Mouse (Mus musculus) hindbrain, embryonic 14.5 days (tissue): ENCODE results near the gene Klf13. TPM values are rescaled to one million over a fixed set of nuclear protein-coding genes. Genes with fewer than 3 reads are reported as not detected.

Experiments used
- ATAC-seq: fragments of 200-750 bp; cut with Nextera tagmentation; 2 replicates; pipeline ENCODE4 v1.8.0; 2017; ENCODE audit warnings: moderate number of reproducible peaks, mild to moderate bottlenecking, moderate TSS enrichment, moderate library complexity; ENCODE audit not compliant: low FRiP score
- DNase-seq: peaks from one replicate; pipeline ENCODE4 v3.0.0-alpha.2; 2015; ENCODE audit warnings: low spot score
- H3K27ac ChIP-seq: fragments of 300-500 bp; sonication (generic); 2 replicates; pipeline ENCODE4 v1.5.1; 2014; ENCODE audit warnings: mild to moderate bottlenecking, moderate library complexity
- H3K27me3 ChIP-seq: fragments of 300-500 bp; sonication (generic); 2 replicates; pipeline ENCODE4 v1.6.1; 2014; ENCODE audit warnings: mild to moderate bottlenecking, low read length, mixed read lengths; ENCODE audit not compliant: control insufficient read depth, insufficient read depth
- H3K36me3 ChIP-seq: fragments of 300-500 bp; sonication (generic); replicated peaks from 2 replicates; pipeline ENCODE4 v1.6.1; 2014; ENCODE audit not compliant: control insufficient read depth, insufficient read depth
- H3K4me1 ChIP-seq: fragments of 300-500 bp; sonication (generic); replicated peaks from 2 replicates; pipeline ENCODE4 v1.6.1; 2014; ENCODE audit warnings: antibody characterized with exemption, low read length, mixed read lengths; ENCODE audit not compliant: control insufficient read depth, insufficient read depth
- H3K4me2 ChIP-seq: fragments of 300-500 bp; sonication (generic); replicated peaks from 2 replicates; pipeline ENCODE4 v1.6.1; 2014; ENCODE audit warnings: mild to moderate bottlenecking, moderate library complexity
- H3K4me3 ChIP-seq: fragments of 300-500 bp; sonication (generic); replicated peaks from 2 replicates; pipeline ENCODE4 v1.5.1; 2014; ENCODE audit warnings: mild to moderate bottlenecking, low read length
- H3K9ac ChIP-seq: fragments of 300-500 bp; sonication (generic); 2 replicates; pipeline ENCODE4 v1.6.1; 2014
- H3K9me3 ChIP-seq: fragments of 300-500 bp; sonication (generic); 2 replicates; pipeline ENCODE4 v1.6.1; 2016; ENCODE audit warnings: low read length; ENCODE audit not compliant: control insufficient read depth
- WGBS: fragments of 180-500 bp; shearing (Covaris S2); extraction: QIAGEN DNeasy Blood & Tissue Kit; methylation state at CpG from one replicate; pipeline ENCODE4 v1.1.7; 2014; 5-methylcytosine and 5-hydroxymethylcytosine counted together
- polyA plus RNA-seq: library from polyadenylated mRNA; unstranded; fragments of >200 nt; fragmentation: Nextera tagmentation; extraction: Ambion mirVana; gene quantifications from 2 replicates; pipeline ENCODE4 v1.2.1, GENCODE M21; 2014

The Klf13 gene
- polyA plus RNA-seq, 1 experiment from 2014 or later: 25.2 TPM

DNA sequence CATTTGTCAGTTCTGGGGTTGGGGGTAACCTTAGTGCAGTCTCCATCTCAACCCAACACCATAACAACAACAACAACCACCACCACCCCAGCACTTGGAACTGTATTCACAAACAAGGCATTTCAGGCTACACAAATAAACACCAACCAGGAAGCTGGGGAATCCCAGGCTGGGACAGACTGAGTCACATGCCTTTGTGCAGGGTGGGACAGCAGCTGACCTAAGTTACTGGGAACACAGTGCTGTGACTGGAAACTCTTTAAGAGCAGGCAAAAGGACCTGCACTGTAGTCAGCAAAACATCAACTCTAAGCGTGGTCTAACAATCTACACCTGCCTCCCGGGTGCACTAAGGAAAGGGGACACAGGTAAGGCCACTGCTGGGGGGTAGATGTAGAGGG lies 33.5 kb downstream of the Klf13 start:
- H3K27ac ChIP-seq: no peak overlapping the region
- WGBS: 94% methylated on average over 2 of the region's 2 CpGs
- no peak overlapping the region for H3K4me3 ChIP-seq
- H3K27me3 ChIP-seq: no peaks in the 10 kb centered on the region
- H3K4me2 ChIP-seq: no peak overlapping the region
- peaks cover 20% of the 10 kb centered on the region for H3K4me1 ChIP-seq
- ATAC-seq (no peak), DNase-seq (no peak)
- H3K36me3 ChIP-seq: no peaks in the 10 kb centered on the region
- no peak overlapping the region for H3K9ac ChIP-seq
- no peaks in the 10 kb centered on the region for H3K9me3 ChIP-seq

DNA sequence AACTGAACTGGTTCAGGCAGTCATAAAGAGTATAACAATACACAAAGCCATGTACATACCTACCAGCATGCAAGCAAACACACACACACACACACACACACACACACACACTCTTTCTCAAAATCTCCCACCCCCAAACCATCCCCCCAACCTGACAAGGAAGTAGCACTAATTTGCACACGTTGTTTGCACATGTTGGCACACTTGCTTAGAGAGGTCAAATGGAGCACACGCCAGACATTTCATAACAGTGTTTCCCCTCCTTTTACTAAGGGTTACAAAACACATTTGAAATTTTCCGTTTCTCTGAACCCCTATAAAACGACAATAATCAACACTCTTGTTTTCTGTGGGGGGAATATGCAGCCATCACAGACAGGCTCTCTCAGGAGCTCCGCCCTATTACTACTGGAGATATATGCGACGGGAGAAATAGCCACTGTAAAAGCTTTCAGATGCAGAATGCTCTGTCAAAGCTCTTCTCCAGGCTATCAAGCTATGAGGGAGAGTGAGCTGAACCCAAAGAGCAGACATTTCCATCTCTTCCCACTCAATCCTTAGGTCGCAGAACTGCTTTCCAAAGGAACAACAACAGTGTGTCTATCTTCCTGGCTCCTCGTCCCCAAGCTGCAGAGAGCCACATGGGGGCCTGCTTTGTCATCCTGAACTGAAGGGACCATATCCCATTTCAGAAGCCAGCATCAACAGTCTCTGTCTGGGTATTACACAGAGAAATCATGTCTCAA lies 34.9 kb downstream of the Klf13 start:
- H3K4me3 ChIP-seq: no peak overlapping the region
- 72% methylated on average over 9 of the region's 9 CpGs for WGBS
- no peak overlapping the region for H3K4me2 ChIP-seq
- DNase-seq: no peak
- H3K9ac ChIP-seq: no peak overlapping the region
- H3K4me1 ChIP-seq: peaks cover 16% of the 10 kb centered on the region
- H3K27ac ChIP-seq: no peak overlapping the region
- H3K9me3 ChIP-seq: no peaks in the 10 kb centered on the region
- H3K36me3 ChIP-seq: no peaks in the 10 kb centered on the region
- no peak for ATAC-seq
- no peaks in the 10 kb centered on the region for H3K27me3 ChIP-seq

DNA sequence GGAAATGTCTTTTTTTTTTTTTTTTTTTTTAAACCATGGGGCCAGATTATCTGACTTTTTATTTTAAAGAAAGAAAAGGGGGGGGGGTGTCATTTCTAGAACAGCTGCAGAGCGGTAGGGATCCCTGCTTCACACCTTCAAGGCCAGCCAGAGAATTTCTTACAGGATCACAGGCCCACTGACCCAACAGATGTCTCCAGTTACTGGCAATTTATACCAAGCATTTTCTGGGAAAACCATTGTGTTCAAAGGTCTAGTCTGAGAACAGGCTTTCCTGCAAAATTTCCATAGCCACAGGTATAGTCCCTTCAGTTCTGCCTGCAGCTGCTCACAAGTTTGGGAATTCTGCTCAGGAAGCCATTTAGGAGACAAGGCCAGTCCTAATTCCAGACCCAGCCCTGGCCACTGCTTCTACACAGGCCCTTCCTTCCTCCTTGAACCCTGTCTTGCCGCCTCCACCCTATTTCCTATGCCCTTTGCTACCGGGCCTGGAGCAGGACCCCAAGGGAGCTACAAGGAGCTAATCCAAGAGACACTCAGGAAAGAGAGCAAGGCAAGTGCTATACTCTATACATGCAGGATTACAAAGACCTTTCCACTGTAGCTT lies 36.0 kb downstream of the Klf13 start:
- ATAC-seq (no peak), DNase-seq (no peak)
- WGBS: 63% methylated on average over 3 of the region's 3 CpGs
- Histone ChIP-seq H3K27me3 (no peaks in the 10 kb centered on the region), H3K9me3 (no peaks in the 10 kb centered on the region), H3K9ac (no peak overlapping the region), H3K4me2 (no peak overlapping the region), H3K4me1 (peaks cover 11% of the 10 kb centered on the region), H3K36me3 (no peaks in the 10 kb centered on the region), H3K27ac (no peak overlapping the region), H3K4me3 (no peak overlapping the region)

DNA sequence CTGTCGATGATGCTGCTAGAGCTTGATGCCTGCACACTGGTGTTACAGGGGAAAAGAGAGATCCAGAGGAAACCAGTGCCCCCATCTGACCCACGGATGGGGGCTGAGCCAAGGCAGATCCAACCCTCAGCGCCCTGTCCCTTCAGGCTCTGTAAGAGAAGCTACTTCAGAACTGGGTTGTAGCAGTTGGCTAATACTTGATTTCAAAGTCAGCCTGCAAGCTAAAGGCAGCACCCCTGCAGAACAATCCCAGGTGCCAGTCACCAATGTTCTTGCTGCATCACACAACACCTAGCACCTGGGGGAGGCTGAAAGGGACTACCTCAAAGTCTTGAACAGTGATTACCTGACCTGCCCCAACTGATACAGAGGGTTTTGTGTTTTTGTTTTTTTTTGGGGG lies 36.8 kb downstream of the Klf13 start:
- ATAC-seq (no peak), DNase-seq (no peak)
- no peaks in the 10 kb centered on the region for H3K9me3 ChIP-seq
- no peaks in the 10 kb centered on the region for H3K36me3 ChIP-seq
- H3K27me3 ChIP-seq: no peaks in the 10 kb centered on the region
- no peak overlapping the region for H3K4me2 ChIP-seq
- WGBS: 66% methylated on average over 3 of the region's 3 CpGs
- peaks cover 19% of the 10 kb centered on the region for H3K4me1 ChIP-seq
- H3K4me3 ChIP-seq: no peak overlapping the region
- no peak overlapping the region for H3K9ac ChIP-seq
- H3K27ac ChIP-seq: no peak overlapping the region

DNA sequence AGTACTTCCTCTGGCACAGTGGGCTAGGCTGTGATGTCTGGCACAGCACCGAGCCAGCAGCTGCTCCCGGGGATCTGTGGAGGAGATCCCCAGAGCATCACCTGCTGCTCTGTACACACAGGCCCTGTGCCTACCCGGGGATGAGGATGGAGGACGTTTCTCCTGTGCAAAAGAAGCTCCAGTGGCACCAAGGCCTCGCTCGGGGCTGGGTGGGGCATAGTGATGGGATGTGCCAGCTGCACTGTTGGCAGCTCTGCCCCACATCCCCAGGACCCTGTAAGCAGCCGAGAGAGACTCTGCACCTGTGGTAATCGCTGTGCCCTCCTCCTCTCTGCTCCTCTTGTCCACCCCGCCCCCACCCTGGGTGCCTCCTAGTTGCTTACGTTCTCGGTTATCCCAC lies 37.4 kb downstream of the Klf13 start:
- 45% methylated on average over 11 of the region's 11 CpGs for WGBS
- DNase-seq (no peak), ATAC-seq (peak; percentile 24; the same call in 1 of the 2 replicates)
- H3K4me1 ChIP-seq: peaks cover 25% of the 10 kb centered on the region
- H3K4me3 ChIP-seq: no peak overlapping the region
- no peaks in the 10 kb centered on the region for H3K9me3 ChIP-seq
- no peaks in the 10 kb centered on the region for H3K27me3 ChIP-seq
- no peak overlapping the region for H3K27ac ChIP-seq
- H3K9ac ChIP-seq: no peak overlapping the region
- H3K4me2 ChIP-seq: no peak overlapping the region
- H3K36me3 ChIP-seq: no peaks in the 10 kb centered on the region

DNA sequence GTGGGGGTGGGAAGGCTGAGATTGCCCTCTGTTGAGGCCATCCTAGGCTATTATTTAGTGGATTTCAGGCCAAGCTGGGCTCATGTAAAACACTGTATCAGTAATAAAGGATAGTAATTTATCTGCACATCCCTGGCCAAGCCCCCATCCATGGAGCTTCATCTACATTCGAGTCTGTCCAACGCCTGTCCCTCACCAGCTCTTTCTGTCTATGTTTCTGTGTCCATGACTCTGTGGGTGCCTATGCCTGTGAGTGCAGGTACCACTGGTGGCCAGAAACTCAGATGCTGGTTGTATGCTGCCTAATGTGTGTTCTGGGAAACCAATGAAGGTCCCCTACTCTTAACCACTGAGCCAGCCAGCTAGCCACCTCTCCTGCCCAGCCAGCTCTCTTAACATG lies 38.3 kb downstream of the Klf13 start:
- WGBS: 98% methylated on average over 2 of the region's 2 CpGs
- H3K27me3 ChIP-seq: no peaks in the 10 kb centered on the region
- H3K27ac ChIP-seq: no peak overlapping the region
- DNase-seq (no peak), ATAC-seq (no peak)
- no peaks in the 10 kb centered on the region for H3K36me3 ChIP-seq
- H3K9me3 ChIP-seq: no peaks in the 10 kb centered on the region
- H3K4me1 ChIP-seq: peaks cover 27% of the 10 kb centered on the region
- no peak overlapping the region for H3K9ac ChIP-seq
- no peak overlapping the region for H3K4me2 ChIP-seq
- no peak overlapping the region for H3K4me3 ChIP-seq

DNA sequence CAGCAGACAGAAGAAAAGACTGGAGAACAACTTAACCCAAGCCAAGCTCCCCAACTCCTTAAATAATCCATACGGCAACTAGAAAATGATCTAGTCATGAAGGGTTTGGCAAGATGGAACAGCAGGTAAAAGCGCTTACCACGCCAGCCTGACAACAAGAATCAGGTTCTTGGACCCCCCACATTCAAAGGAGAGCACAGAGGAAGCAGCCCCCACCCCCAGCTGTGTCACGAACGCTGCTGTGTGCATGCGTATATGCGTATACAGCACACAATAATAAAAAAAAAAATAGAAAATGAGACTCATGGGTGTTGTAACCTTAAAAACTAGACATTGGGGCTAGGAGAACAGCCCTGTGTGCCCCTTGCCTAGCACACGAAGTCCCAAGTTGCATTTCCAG lies 38.8 kb downstream of the Klf13 start:
- H3K27ac ChIP-seq: no peak overlapping the region
- H3K4me3 ChIP-seq: no peak overlapping the region
- H3K4me1 ChIP-seq: peaks cover 27% of the 10 kb centered on the region
- H3K36me3 ChIP-seq: no peaks in the 10 kb centered on the region
- ATAC-seq: no peak
- DNase-seq: no peak
- H3K27me3 ChIP-seq: no peaks in the 10 kb centered on the region
- H3K9ac ChIP-seq: no peak overlapping the region
- no peak overlapping the region for H3K4me2 ChIP-seq
- no peaks in the 10 kb centered on the region for H3K9me3 ChIP-seq
- 87% methylated on average over 8 of the region's 8 CpGs for WGBS

DNA sequence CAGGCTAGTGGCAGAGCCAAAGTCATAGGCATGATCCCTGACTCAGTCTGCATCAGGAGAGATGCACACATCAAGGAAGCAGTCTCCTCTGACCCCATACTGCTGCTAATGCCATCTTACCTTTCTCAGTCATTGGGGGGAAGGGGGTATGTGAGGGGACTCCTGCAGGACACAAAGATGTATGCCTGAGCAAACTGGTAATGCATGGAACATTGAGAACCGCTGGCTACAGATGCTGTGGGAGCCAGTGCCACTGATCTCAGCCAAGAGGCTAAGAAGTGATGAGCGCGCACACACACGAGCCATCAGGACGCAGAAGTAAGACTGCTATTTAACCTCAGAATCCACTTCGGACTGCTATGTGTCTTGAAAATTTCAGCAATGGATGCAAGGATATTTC lies 40.5 kb downstream of the Klf13 start:
- ATAC-seq (no peak), DNase-seq (no peak)
- no peaks in the 10 kb centered on the region for H3K27me3 ChIP-seq
- peaks cover 27% of the 10 kb centered on the region for H3K4me1 ChIP-seq
- no peaks in the 10 kb centered on the region for H3K9me3 ChIP-seq
- 91% methylated on average over 6 of the region's 6 CpGs for WGBS
- H3K36me3 ChIP-seq: no peaks in the 10 kb centered on the region
- no peak overlapping the region for H3K4me2 ChIP-seq
- H3K9ac ChIP-seq: no peak overlapping the region
- no peak overlapping the region for H3K27ac ChIP-seq
- H3K4me3 ChIP-seq: no peak overlapping the region

DNA sequence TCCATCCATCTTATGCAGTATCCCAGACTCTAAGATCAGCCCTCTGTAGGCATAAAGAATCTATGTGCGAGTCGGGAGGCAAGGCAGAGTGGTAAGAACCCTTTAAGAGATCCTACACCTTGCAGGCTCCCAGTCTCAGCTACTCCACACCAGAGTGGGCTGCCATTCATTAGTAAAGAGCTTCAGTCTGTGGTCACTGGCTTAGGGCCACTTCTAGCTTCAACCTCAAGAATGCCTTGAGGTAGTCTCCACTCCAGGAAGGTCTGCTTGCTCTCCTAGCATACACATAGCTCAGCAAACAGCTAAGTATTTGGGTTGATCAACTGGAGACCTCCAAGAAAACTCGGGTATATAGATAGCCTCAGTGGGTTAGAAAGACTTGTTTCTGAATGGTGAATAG lies 41.1 kb downstream of the Klf13 start:
- Histone ChIP-seq H3K9ac (peak overlapping the region; percentile 58; the same call in 1 of the 2 replicates), H3K4me3 (no peak overlapping the region), H3K4me2 (peak overlapping the region; percentile 64; the same call in 1 of the 2 replicates), H3K9me3 (no peaks in the 10 kb centered on the region), H3K36me3 (no peaks in the 10 kb centered on the region), H3K4me1 (peaks cover 23% of the 10 kb centered on the region), H3K27ac (peak overlapping the region; percentile 54; the same call in 1 of the 2 replicates), H3K27me3 (no peaks in the 10 kb centered on the region)
- 43% methylated on average over 3 of the region's 3 CpGs for WGBS
- no peak for ATAC-seq
- no peak for DNase-seq
